Mouse (Mus musculus) erythroid progenitor cell, adult 5-6 weeks (primary cell): ENCODE data around the gene Bicc1. TPM values are rescaled to one million over a fixed set of nuclear protein-coding genes. Genes with fewer than 3 reads are reported as not detected.

Experiments used
- ATAC-seq: replicated peaks from 2 replicates; pipeline ENCODE4 v1.8.0; 2016; ENCODE audit warnings: moderate number of reproducible peaks, mild to moderate bottlenecking, moderate TSS enrichment, inconsistent platforms; ENCODE audit not compliant: poor library complexity, low FRiP score, severe bottlenecking
- total RNA-seq, 2 experiments: library from RNA; stranded (forward) in 1 of 2; stranded (reverse) in 1 of 2; fragments of 150-400 nt in 1 of 2; fragments of 186-747, 209-891 nt in 1 of 2; gene quantifications; 2 replicates each; pipeline versions ENCODE4 v1.2.3 to v1.2.4; 2015 to 2017; ENCODE audit warnings: low replicate concordance in 2 of 2

The Bicc1 gene
- total RNA-seq, 2 experiments from 2014 or later = not detected

DNA sequence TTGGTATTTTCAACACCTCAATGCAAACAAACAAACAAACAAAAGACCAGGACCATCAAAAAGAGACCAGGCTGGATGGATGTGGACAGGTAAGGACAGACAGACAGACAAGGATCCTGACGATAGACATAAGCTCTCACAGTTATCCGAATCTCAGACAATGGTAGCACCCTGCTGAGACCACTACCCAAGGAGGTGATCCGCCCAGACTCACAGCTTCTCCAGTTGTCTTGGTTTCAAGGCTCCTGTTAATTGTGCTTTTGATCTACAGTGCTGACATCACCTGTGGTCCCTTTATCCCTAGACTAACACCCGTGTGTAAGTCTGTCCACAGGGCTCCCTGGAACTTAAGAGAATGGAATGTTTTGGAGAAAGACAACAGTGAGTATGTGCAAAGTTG, 9.7 kb upstream of the Bicc1 start:
- ATAC-seq = no peak

DNA sequence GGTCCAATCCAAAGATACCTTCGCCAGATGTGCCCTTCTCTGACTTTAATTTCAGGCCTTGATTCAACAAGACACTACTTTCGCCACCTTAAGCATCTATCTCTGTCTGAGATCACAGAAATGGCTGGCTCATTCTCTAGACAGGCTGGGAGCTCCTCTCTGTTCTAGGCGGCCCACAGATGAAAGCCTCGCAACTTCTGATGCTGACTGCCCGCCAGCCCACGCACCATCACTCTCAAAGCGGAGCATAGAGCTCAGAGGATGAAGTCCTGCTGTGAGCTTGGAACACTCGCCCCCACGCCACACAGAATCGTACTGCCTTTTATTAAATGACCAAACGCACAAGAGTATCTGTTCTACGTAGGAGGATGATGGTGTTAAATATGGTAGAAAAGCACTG, 949 bp upstream of the Bicc1 start:
- ATAC-seq = no peak

DNA sequence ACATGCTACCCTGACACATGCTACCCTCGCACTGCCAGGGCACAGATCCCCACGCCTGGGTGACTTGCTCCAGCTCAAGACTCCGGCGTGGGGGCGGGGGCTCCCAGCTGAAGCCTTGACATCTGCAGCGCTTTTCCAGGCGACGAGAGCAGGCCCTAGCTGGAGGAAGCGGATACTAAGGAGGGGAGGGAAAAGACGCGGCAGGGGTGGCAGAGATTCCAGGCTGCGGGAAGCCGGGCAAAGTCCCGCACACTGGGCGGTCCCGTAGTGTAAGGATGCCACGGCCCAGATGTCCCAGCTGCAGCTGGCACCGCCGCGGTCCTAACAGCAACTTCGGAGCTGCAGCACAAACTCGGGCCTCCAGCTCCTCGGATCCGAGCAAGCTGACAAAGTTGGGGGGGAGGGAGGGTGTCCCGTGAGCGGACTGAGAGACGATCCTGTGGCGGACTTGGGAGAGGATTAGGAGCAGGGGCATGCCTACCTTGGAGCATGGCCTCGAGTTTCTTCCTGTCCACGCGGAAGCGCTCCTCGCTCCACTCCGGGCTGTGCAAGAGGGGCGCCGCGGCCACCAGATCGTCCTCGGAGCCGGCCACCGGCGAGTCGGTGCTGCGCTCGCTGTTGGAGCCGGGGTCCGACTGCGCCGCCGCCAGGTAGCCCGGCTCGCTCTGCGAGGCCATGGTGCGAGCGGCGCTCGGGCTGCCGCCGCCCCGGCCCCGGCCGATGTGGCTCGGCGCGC, 392 bp downstream of the Bicc1 start:
- no peak for ATAC-seq

DNA sequence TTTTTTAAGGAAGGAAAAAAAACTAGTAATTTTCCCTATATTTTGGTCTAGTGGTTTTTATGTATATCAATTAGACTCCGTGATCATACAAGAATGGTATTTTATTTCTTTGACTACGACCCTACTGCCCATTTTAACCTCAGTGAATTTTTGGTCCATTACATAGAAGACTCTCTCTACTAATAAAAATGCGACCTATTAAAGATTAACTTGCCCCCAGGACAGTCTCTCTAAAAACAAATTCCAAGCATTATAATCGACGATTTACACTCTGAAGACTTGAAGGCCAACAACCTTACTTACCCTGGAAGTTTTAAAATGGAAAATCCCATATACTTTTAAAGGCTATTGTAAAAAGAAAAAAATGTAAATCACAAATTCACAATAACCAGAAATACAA, 2.9 kb downstream of the Bicc1 start:
- no peak for ATAC-seq

DNA sequence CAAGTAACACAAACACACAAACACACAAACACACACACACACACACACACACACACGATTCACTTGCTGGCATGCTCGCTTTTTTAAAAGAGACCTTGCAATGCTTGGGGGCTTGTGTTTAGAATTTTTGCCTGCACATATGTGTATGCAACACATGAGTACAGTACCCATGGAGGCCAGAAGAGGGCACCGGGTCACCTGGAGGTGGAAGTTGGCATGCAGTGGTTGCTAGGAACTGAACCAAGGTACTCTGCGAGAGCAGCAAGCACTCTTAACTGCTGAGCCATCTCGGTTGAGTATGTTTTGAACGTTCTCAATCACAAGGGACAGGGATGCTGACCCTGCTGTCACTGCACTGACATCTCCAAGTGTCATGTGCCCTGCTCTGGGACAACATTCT, 5.9 kb downstream of the Bicc1 start:
- ATAC-seq = no peak

DNA sequence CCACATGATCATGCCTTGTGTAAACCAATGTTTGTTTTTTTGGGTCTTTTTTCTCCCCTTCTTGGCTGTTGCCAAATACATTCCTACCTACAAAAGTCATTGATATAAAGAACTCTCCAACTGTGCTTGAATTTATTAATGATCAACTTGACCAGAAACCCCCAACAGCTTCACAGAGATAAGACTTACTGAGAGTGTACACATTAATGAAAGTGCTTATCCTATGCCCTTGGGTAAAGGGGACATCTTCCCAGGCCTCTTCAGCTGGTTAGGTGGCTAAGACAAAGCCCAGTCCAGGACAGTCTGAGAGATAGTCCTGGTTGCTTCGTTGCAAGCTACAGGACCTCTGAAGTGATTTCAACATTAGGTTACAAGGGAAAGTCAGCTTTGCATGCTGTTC, 6.4 kb downstream of the Bicc1 start:
- ATAC-seq = no peak

DNA sequence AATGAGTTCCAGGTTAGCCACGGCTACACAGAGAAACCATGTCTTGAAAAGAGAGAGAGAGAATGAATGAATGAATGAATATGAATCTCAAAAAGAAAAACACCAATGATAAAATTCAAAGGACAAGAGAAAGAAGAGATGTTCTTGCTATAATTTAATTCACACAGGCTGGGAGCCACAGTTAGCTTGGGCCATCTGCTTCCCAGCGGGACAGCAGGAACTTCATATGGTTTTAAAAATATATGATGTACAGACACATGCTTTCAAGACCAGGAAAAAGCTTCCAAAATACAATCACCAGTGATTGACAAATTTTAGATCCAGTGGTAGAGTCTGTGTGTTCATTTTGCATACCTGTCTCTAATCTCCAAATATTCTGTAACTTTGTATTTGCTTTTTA, 9.0 kb downstream of the Bicc1 start:
- ATAC-seq = no peak

DNA sequence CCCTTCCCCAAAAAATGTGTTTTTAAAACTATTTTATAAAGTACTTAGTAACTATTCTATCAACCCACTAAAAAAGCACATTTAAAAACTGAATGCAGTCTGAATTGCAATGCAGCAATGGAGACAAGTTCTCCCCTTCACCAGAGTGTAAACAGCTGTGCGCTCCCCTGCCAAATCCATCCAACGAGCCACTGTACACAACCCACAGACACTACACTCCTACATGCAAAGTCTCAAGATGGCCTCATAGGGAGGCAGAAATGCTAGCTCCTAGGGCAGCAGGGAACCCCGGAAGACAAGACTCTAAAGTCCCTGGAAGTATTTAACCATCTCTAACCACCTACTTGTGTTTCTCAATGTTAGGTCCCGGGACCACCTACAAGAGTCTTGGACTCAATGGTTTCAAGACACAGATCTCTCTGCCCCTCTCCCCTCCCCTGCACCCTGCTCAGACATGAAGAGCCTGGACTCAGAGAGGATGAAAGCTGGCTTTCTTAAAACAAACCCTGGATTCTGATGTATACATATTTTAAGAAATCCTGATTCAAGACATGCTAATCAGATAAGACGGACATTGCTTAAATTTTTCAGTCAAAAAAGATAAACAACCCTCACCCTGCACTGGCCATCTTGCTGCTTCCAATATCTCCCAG, 10.4 kb downstream of the Bicc1 start:
- no peak for ATAC-seq

DNA sequence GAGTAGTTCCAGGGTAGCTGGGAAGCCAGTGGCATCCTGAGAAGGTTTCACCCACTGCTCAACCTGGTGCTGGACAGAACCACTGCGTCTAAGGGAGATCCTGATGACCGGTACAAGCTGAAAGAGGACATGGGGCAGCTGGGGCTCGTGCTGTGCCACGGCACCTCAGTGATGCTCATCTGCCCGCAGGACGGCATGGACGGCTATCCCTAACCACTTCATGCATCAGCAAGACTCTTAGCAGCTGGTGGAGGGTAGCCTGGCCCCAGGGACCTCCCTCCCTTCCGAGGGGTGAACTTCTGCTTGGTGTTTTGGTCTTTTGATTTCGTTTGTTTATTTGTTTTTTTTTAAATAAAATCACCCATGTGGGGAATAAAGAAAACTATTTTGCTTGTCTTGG, 11.3 kb downstream of the Bicc1 start:
- ATAC-seq = no peak

DNA sequence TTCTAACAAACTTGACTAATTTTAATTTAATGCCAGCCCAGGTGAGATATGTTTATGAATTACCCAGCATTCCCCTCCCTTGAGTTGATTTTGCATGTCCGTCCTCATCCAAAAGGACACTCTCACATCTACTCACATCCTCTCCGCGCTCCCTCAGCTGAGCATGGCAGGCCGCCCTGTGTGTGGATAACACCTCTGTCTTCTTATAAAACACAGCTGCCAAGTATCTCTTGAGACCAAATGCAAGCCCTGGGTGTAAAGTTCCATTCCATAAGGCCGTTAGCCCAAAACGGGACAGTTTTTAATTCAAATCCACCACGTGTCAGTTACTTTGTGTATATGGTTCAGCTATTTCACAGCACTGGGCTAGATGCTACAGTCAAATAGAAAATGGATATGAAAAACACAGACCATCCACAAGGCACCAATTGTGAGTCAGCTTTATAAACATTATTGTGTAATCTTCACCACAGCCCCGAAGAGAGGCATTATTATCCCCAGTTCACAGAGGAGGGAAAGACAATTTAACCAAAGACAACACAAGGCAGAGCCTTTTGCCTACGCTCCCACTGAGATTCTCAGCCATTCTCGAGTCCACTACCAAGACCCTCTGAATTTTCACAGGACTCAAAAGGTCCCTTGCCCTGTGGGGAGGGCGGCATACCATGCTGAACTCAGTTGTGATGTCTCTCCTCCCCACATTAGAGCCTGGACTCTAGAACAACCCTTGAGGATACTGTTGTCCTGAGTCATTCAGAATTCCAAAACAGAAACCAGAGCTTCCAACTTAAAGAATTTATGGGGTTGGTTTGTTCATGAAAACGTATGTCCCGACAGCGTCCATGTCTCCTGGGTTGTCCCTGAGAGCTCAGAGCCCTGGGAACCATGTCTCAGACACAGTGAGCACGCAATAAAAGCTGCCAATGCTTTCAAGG, 12.6 kb downstream of the Bicc1 start:
- ATAC-seq = no peak

DNA sequence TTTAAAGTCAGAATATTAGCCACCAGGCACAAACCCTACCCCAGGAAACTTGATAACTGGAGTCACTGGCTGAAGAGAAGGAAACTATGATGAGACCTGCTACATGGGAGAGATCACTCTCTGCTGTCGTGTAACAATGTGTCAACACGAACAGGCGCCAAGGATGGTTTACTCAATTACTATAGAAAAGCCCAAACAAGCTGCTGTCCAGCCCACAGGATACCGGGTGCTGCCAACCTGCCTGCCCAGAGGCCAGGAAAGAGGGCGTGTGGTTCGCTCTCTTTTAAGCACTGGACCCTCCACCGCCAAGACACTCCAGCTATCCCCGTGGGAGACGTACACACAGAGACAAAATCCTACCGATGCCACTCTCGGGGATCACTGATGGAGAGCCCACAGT, 13.7 kb downstream of the Bicc1 start:
- no peak for ATAC-seq

DNA sequence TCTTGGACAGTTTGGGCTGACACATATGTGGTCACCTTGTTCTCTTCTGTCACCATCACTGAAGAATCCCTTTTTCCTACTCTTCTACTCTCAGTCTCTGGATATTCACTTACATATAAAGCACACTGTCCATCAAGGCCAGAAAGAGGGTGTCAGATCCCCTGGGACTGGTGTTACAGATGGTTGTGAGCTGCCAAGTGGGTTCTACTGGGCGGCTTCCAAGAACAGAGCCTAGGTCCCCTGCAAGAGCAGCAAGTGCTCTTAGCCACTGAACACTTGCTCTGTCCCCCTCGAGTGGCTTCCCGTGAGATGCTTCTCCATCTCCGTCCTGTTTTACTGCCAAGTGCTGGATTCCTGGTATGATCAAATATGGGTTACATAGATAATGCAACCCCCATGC, 15.3 kb downstream of the Bicc1 start:
- no peak for ATAC-seq

DNA sequence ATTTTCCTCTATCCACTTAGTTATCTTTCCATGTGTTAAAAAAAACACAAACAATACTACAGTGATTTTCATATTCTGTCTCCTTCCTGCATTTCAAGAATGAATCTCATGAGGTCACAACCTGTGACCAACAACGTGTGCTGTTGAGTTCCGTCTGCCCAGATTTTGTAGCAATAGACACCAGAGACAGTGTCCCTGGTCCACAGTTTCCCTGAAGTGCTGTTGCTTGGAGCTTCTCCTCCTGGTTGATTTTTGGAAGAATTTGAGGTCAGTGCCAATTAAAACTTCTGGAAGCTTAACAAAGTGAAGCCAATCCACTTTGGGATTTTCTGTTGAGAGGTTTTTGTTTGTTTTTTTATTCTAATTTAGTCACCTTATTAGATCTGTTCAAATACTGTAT, 16.9 kb downstream of the Bicc1 start:
- ATAC-seq = no peak

DNA sequence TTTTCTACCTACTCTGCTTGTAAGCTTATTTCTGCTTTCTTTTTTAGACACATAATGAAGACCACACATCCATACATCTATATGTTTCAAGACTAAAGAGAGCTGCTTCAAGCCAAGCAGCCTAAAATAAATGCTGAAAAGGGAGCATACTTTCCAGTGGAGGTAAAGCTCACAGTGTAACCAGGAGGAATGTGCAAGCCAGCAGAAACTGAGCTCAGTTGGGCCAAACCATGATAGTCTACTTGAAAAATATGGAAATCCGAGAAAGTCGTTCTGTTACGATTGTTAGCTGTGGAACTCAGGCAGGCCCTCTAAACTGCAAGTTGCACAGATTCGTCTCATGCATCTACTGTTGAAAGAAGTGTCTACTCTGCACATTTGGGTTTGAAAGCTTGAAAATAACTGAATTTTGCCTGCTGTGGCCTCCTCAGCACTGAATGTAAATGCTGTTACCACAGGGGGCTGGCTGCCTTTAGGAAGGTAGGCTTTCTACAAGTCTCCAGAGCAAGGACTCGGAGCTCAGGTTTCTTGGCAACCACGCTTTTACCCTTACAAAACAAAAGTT, 19.1 kb downstream of the Bicc1 start:
- ATAC-seq = no peak

DNA sequence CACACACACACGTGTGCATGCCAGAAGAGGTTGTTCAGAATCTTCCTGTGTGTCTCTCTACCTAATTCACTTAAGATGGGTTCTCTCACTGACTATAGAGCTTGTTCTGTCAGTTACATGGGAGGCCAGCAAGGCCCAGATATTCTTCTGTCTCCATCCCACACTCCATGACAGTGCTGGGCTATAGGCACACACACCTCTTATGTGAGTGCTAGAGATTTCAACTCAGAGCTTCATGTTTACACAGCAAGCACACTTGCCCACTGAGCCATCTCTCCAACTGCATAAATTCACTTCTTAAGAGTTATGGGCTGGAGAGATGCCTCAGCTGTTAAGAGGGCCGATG, 20.7 kb downstream of the Bicc1 start:
- ATAC-seq = no peak

DNA sequence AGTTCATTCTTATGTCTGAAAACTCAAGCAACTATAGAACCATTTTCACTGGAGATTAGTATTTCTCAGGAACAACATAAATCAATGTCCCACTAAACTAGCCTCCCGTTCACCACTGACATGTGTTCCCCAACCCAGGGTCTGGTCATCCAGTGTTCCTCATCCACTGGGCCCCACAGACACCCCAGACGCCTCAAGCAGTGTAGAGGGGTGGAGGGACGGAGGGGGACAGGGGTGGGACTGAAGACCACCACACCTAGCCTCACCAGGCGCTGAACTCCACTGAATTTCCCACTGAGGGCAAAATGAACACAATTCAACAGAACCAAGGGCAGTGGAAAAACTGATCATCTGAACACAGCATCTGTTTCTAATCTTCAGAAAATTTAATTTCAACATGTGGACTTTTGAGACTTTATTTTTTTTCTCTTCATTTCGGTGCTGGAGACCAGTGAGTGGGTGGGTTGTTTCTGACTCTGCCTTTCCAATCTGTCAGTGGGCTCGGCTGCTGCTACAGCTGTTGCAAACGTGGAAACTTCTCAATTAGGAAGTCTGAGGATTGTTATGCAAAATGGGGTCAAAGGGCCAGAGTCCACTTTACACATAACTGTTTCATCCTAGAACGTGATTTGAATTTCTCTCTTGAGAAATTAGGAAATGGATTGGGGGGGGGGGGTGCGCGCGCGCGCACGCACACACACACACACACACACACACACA, 21.2 kb downstream of the Bicc1 start:
- no peak for ATAC-seq

DNA sequence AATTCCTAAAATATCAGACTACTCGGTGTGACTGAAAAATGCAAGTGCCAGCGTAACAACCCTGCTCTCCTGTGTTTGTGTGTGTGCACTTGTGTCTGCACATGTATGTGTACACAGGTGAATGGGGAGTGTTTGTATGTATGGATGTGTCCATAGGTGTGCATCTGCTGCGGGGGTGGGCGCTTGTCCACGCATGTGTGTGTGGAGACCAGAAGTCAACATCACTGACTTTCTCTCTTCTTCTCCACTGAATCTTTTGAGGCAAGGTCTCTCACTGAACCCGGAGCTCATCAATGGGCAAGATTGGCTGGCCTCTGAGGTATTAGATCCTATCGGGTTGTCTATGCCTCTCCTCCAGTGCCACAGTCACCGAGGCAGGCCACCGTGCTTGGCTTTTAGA, 21.9 kb downstream of the Bicc1 start:
- ATAC-seq = no peak

DNA sequence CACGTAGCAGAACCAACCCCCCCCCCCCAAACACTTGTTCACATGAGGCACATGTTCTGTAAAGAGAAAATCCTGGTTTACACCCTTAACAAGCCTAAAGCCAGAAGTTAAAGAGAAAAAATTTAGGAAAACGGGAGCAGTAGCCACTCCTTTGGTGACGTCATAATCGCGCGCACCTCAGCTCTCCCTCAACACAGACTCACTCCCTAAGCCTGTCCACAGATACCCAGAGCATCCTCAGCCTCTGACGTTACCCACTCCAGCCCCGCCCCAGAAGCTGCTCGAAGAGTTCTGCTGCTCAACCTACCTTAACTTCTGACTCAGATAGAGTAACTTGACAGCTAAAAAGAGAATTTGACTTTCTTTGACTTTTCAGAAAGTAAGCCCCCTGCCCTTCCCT, 28.2 kb downstream of the Bicc1 start:
- no peak for ATAC-seq

DNA sequence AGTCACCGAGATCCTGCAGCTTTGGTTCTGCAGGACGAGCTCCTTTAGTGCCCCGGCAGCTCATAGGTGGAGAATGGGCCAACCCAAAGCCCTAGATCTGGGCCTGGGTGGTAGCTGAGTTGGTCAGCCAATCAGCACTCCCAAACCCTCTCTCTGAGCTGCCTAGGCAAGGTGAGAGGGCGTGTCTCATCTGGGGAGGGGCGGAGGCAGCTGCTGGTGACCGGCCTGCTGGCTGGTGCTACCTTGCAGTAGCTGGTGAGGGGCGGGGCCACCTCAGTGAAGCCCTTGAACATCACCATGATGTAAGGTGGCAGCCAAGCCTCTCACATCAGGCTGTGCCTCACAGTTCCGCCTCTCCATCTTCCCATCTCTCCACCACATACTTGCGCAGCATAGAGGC, 29.2 kb downstream of the Bicc1 start:
- ATAC-seq = no peak

DNA sequence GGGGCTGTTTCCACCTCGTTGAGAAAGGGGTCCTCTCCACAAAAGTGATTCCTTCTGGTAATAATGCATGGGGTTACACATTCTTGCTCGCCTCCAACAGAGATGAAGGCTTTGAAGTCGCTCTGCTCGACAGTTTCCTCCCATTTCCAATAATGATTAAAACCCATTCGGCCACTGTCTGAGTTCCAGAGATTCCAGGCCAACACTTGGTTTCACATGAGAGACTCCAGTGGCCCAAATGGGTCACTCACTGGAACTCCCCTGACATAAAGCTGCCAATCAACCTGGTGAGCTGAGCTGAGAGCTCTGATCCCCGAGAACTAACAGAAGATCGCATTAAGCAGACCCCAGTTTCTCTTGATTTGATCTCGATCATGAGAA, 31.6 kb downstream of the Bicc1 start:
- no peak for ATAC-seq
